Mouse (Mus musculus): ENCODE data around the gene Wwc2. TPM values are rescaled to one million over a fixed set of nuclear protein-coding genes. Genes with fewer than 3 reads are reported as not detected.

Gene Wwc2
- polyA plus RNA-seq, 1 experiment from 2014 or later, result 10.1 TPM

DNA sequence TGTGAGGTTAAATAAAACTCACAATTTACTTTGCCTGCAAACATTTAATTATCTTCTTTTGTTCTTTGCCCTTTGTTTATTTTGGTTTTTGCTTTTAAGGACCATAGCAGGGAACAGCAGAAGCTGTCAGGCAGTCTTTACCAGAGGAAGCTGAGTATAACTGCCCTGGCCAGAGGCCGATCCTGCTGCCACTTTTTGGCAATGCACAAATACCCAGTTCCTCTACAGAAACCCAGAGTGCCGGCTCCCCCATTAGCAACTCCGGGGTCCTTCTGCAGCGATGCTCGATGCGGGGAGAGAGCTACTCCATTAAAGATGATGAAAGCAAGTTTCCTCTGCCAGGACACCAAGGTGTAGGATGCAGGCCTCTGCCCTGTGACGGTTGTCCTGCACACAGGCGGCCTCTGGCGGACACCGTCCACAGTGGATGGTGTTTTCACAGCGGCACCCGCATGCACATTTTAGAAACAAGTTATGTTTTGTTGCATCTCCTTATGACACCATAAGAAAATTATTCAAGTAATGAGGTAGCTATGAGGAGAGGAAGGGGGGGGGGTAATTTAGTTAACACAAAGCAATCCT lies 62.0 kb downstream of the Wwc2 start:
- no peak for DNase-seq (ENCODE audit: low spot score)
- WGBS, result 88% methylated on average over 12 of the region's 12 CpGs

DNA sequence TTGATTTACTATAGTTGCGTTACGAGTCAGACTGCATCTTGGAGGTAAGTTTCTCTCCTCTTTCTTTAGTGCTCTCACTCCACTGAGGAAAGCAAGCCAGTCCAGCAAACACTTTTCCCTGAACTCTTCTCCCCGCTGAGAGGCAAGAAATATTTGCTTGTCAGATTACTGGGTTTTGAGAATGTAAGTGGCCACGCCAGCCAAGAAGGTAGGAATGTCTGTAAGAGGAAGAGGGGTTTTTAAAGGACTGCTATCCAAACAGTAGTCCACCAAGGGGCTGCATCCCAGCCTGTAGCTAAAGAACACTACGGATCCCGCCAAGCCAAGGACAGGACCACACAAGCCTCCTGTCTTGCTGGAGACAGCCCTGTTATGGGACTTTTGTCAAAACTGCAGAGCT lies 65.8 kb downstream of the Wwc2 start:
- ATAC-seq (ENCODE audit: insufficient read depth, low FRiP score, low TSS enrichment), result no peak
- WGBS, result 73% methylated on average over 6 of the region's 6 CpGs
- Histone ChIP-seq H3K4me2 (ENCODE audit: low read depth) (no peak overlapping the region), H3K4me3 (ENCODE audit: low read depth, low read length) (no peak overlapping the region), H3K27me3 (ENCODE audit: control insufficient read depth, insufficient read depth, low read length) (no peaks in the 10 kb centered on the region), H3K27ac (ENCODE audit: low read depth, low read length) (no peak overlapping the region), H3K9me3 (ENCODE audit: control insufficient read depth, low read length) (no peaks in the 10 kb centered on the region; the same call in 1 of the 2 replicates), H3K9ac (ENCODE audit: low read length) (no peak overlapping the region), H3K4me1 (ENCODE audit: control insufficient read depth, insufficient read depth, low read length) (no peaks in the 10 kb centered on the region), H3K36me3 (ENCODE audit: control insufficient read depth, insufficient read depth, low read length) (no peaks in the 10 kb centered on the region)
- no peak for DNase-seq (ENCODE audit: low spot score)

More for the DNA sequence above, 62.0 kb downstream of the Wwc2 start:
- Histone ChIP-seq H3K36me3 (ENCODE audit: control insufficient read depth, insufficient read depth, low read length) (no peaks in the 10 kb centered on the region), H3K9ac (ENCODE audit: low read length) (no peak overlapping the region), H3K4me3 (ENCODE audit: low read depth, low read length) (no peak overlapping the region), H3K9me3 (ENCODE audit: control insufficient read depth, low read length) (no peaks in the 10 kb centered on the region), H3K4me1 (ENCODE audit: control insufficient read depth, insufficient read depth, low read length) (peaks cover 6% of the 10 kb centered on the region; the same call in 1 of the 2 replicates), H3K4me2 (ENCODE audit: low read depth) (no peak overlapping the region), H3K27ac (ENCODE audit: low read depth, low read length) (no peak overlapping the region), H3K27me3 (ENCODE audit: control insufficient read depth, insufficient read depth, low read length) (no peaks in the 10 kb centered on the region)
- no peak for ATAC-seq (ENCODE audit: insufficient read depth, low FRiP score, low TSS enrichment)

DNA sequence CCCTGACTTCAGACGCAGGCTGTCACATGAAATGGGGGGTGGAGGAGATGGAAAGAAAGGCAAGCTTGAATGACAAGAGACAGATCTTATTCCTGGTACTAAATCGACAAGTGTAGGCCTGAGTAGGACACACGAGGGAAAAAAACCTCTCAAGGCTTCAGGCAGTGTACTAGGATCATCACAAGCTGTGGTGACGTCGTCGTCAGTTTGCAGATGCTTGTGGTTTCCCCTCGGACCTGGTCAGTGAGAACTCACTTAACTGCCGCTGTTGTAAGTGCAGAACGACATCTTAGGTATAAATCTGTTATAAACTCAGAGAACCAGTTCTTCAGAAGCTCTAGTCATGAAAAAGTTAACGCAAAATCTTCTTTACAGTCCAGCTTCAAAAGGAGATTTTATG lies 67.9 kb downstream of the Wwc2 start:
- Histone ChIP-seq H3K36me3 (ENCODE audit: control insufficient read depth, insufficient read depth, low read length) (no peaks in the 10 kb centered on the region), H3K4me3 (ENCODE audit: low read depth, low read length) (no peak overlapping the region), H3K4me2 (ENCODE audit: low read depth) (no peak overlapping the region), H3K9me3 (ENCODE audit: control insufficient read depth, low read length) (no peaks in the 10 kb centered on the region; the same call in 1 of the 2 replicates), H3K27me3 (ENCODE audit: control insufficient read depth, insufficient read depth, low read length) (no peaks in the 10 kb centered on the region), H3K4me1 (ENCODE audit: control insufficient read depth, insufficient read depth, low read length) (no peaks in the 10 kb centered on the region), H3K27ac (ENCODE audit: low read depth, low read length) (no peak overlapping the region), H3K9ac (ENCODE audit: low read length) (no peak overlapping the region)
- DNase-seq (ENCODE audit: low spot score) (no peak), ATAC-seq (ENCODE audit: insufficient read depth, low FRiP score, low TSS enrichment) (no peak)
- 83% methylated on average over 10 of the region's 10 CpGs for WGBS

DNA sequence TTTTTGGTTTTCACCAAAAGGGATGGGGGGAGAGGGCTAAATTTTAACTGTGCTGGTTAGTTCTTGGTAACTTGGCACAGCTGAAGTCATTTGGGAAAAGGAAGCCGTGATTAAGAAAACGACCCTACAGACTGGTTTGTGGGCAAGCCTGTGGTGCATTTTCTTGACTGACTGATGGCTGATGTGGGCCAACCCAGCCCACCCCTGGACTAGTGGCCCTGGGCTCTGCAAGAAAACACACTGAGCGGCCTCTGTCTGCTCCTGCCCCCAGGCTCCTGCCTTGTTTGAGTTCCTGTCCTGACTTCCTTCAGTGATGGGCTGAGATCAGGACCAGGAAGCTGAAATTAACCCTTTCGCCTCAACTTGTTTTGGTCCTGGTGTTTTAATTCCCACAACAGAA lies 68.7 kb downstream of the Wwc2 start:
- Histone ChIP-seq H3K4me3 (ENCODE audit: low read depth, low read length) (no peak overlapping the region), H3K9me3 (ENCODE audit: control insufficient read depth, low read length) (no peaks in the 10 kb centered on the region; the same call in 1 of the 2 replicates), H3K4me2 (ENCODE audit: low read depth) (no peak overlapping the region), H3K27ac (ENCODE audit: low read depth, low read length) (no peak overlapping the region), H3K4me1 (ENCODE audit: control insufficient read depth, insufficient read depth, low read length) (no peaks in the 10 kb centered on the region), H3K27me3 (ENCODE audit: control insufficient read depth, insufficient read depth, low read length) (no peaks in the 10 kb centered on the region), H3K9ac (ENCODE audit: low read length) (no peak overlapping the region), H3K36me3 (ENCODE audit: control insufficient read depth, insufficient read depth, low read length) (no peaks in the 10 kb centered on the region)
- ATAC-seq (ENCODE audit: insufficient read depth, low FRiP score, low TSS enrichment), result no peak
- WGBS, result 85% methylated on average over 4 of the region's 4 CpGs
- DNase-seq (ENCODE audit: low spot score), result no peak

DNA sequence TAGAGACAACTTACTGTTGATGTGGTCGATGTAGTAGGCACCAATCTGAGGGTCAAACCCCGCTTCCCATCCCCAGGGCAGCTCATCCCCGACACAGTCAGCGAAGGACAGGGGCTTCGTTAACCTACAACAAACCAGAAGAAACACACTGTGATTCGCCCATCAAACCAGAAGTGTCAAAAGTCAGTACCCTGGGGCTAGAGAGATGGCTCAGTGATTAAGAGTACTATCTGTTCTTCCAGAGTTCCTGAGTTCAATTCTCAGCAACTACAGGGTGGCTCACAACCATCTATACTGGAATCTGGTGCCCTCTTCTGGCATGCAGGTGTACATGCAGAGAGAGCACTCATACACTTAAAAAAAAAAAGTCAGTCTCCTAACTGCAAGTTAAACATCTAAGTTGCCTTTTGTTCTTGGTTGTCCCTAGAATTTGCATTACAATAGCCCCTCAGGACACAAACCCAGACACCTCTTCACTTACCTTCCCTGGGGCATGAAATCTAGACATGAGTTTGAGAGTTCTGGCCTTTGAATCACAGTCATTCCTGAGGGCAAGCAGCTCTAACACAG lies 70.1 kb downstream of the Wwc2 start:
- H3K27ac ChIP-seq (ENCODE audit: low read depth, low read length), result no peak overlapping the region
- H3K27me3 ChIP-seq (ENCODE audit: control insufficient read depth, insufficient read depth, low read length), result no peaks in the 10 kb centered on the region
- no peaks in the 10 kb centered on the region for H3K4me1 ChIP-seq (ENCODE audit: control insufficient read depth, insufficient read depth, low read length)
- no peaks in the 10 kb centered on the region; the same call in 1 of the 2 replicates for H3K9me3 ChIP-seq (ENCODE audit: control insufficient read depth, low read length)
- H3K9ac ChIP-seq (ENCODE audit: low read length), result no peak overlapping the region
- no peak overlapping the region for H3K4me2 ChIP-seq (ENCODE audit: low read depth)
- no peak for DNase-seq (ENCODE audit: low spot score)
- H3K36me3 ChIP-seq (ENCODE audit: control insufficient read depth, insufficient read depth, low read length), result no peaks in the 10 kb centered on the region
- 97% methylated on average over 6 of the region's 6 CpGs for WGBS
- no peak for ATAC-seq (ENCODE audit: insufficient read depth, low FRiP score, low TSS enrichment)
- no peak overlapping the region for H3K4me3 ChIP-seq (ENCODE audit: low read depth, low read length)

DNA sequence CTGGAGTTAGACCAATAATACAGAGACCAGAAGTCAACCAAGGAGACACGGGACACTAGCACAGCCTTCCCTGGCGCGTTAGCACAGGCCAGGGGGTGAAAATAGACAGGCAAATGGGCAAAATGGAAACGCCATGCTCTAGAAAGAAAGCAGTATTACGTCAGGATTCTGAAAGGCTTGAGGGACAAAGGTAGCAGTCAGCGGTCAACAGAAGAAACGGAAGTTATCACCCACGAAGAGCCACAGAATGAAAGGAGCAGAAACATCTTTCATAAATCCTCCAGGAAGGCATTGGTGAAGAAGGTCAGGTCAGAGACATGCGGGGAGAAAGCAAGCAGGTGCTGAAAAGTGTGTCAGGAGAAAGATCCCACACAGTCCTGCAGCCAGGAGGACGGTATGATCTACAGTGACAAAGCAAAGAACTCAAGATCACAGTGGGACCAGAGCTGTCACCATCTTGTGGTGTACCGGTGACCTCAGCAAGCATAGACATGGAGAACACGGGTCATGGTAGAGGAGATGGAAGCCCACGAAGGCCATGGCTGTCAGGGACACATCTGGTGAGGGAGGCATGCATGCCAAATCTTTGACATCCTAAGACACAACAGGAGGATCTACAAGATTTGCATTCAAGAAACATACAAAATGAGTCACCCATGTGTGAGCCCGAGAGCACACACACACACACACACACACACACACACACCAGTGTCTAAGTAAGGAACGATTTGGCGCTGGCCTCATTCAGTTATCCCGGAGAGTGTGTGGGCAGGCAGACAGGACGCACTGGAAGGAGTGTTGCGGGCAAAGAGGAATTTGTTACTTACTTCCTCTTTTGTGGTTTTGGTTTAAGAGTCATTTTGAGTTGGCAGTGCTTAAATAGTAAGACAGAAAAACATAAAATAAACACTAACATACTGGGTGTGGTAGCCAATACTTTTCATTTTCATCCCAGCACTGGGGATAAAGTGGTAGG lies 73.4 kb downstream of the Wwc2 start:
- H3K9ac ChIP-seq (ENCODE audit: low read length), result no peak overlapping the region
- 87% methylated on average over 19 of the region's 19 CpGs for WGBS
- H3K27me3 ChIP-seq (ENCODE audit: control insufficient read depth, insufficient read depth, low read length), result no peaks in the 10 kb centered on the region
- no peak overlapping the region for H3K4me2 ChIP-seq (ENCODE audit: low read depth)
- no peak for DNase-seq (ENCODE audit: low spot score)
- no peak for ATAC-seq (ENCODE audit: insufficient read depth, low FRiP score, low TSS enrichment)
- H3K4me1 ChIP-seq (ENCODE audit: control insufficient read depth, insufficient read depth, low read length), result no peaks in the 10 kb centered on the region
- H3K4me3 ChIP-seq (ENCODE audit: low read depth, low read length), result no peak overlapping the region
- no peaks in the 10 kb centered on the region for H3K36me3 ChIP-seq (ENCODE audit: control insufficient read depth, insufficient read depth, low read length)
- no peaks in the 10 kb centered on the region; the same call in 1 of the 2 replicates for H3K9me3 ChIP-seq (ENCODE audit: control insufficient read depth, low read length)
- H3K27ac ChIP-seq (ENCODE audit: low read depth, low read length), result no peak overlapping the region

DNA sequence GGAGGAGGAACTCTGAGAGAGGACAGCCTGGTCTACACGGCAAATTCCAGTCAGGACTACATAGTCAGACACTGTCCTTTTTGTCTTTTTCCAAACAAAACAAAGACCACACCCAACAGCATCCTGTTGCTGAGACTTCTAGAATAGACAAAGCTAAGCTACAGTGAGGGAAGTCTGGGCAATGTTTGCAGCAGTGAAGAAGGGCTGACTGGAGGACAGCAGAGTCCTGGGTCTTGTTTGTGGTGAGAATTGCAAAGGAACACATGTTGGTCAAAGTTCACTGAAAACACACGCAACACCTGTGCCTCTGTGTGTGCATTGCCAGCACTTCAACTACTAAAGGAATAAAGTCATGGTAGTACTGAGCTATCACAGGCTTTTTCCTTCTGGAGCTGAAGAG lies 75.2 kb downstream of the Wwc2 start:
- H3K4me2 ChIP-seq (ENCODE audit: low read depth), result no peak overlapping the region
- H3K27me3 ChIP-seq (ENCODE audit: control insufficient read depth, insufficient read depth, low read length), result no peaks in the 10 kb centered on the region
- H3K4me3 ChIP-seq (ENCODE audit: low read depth, low read length), result no peak overlapping the region
- H3K36me3 ChIP-seq (ENCODE audit: control insufficient read depth, insufficient read depth, low read length), result no peaks in the 10 kb centered on the region
- ATAC-seq (ENCODE audit: insufficient read depth, low FRiP score, low TSS enrichment), result no peak
- WGBS, result 81% methylated on average over 2 of the region's 2 CpGs
- no peak overlapping the region for H3K27ac ChIP-seq (ENCODE audit: low read depth, low read length)
- no peak overlapping the region for H3K9ac ChIP-seq (ENCODE audit: low read length)
- no peak for DNase-seq (ENCODE audit: low spot score)
- no peaks in the 10 kb centered on the region for H3K4me1 ChIP-seq (ENCODE audit: control insufficient read depth, insufficient read depth, low read length)
- H3K9me3 ChIP-seq (ENCODE audit: control insufficient read depth, low read length), result no peaks in the 10 kb centered on the region; the same call in 1 of the 2 replicates

DNA sequence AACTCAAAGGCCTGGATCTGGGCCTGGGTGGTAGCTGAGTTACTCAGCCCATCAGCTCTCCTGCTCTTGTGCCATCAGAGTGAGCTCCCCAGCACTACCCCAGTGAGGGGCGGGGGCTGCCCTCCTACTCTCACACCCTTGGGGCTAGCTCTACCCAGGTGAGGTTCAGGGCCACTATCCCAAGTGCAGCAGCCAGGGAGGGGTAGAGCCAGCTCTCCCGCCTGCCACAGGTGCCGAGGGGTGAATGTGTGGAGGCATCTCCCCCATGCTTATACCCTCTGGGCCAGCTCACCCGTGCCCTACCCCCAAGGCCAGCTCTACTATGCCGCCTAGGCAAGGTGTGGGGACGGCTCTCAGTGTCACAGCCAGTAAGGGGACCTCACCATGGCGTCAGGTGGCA lies 75.8 kb downstream of the Wwc2 start:
- Histone ChIP-seq H3K27me3 (ENCODE audit: control insufficient read depth, insufficient read depth, low read length) (no peaks in the 10 kb centered on the region), H3K4me1 (ENCODE audit: control insufficient read depth, insufficient read depth, low read length) (no peaks in the 10 kb centered on the region), H3K4me3 (ENCODE audit: low read depth, low read length) (no peak overlapping the region), H3K27ac (ENCODE audit: low read depth, low read length) (no peak overlapping the region), H3K9me3 (ENCODE audit: control insufficient read depth, low read length) (no peaks in the 10 kb centered on the region; the same call in 1 of the 2 replicates), H3K36me3 (ENCODE audit: control insufficient read depth, insufficient read depth, low read length) (no peaks in the 10 kb centered on the region), H3K9ac (ENCODE audit: low read length) (no peak overlapping the region), H3K4me2 (ENCODE audit: low read depth) (no peak overlapping the region)
- ATAC-seq (ENCODE audit: insufficient read depth, low FRiP score, low TSS enrichment), result no peak
- WGBS, result 87% methylated on average over 7 of the region's 7 CpGs
- no peak for DNase-seq (ENCODE audit: low spot score)
